Mouse (Mus musculus): Measurements from ENCODE around the gene Ckm. TPM values are rescaled to one million over a fixed set of nuclear protein-coding genes. Genes with fewer than 3 reads are reported as not detected.
A peak's percentile ranks its signal among the peaks of the same experiment; 100 is the strongest.

The Ckm gene
- polyA plus RNA-seq, 1 experiment from 2014 or later = not detected

GRCm38 (mm10) chr7:19455186-19455585 lies 50.6 kb downstream of the Ckm start:
- DNase-seq (ENCODE audit: low read depth, low spot score) (no peak), ATAC-seq (no peak)
- in situ Hi-C loops (cut with MboI; ENCODE audit: low pct_unique_long_range_greater_than_20kb) = no loop called here
- no peaks in the 10 kb centered on the region for H3K27me3 ChIP-seq
- CTCF ChIA-PET = interaction anchor here (1.0 kb wide), 1 partner anchor 12 kb away, joined by 5 read pairs; no protein-coding TSS in a partner anchor
- POLR2A ChIA-PET = interaction anchor here (0.7 kb wide), 1 partner anchor 11 kb away, joined by 3 read pairs; no protein-coding TSS in a partner anchor
- no peak for TF ChIP-seq CTCF (IDR thresholded peaks at IDR 0.05)

- DNase-seq (ENCODE audit: low read depth, low spot score) (no peak), ATAC-seq (no peak)
- in situ Hi-C loops (cut with MboI; ENCODE audit: low pct_unique_long_range_greater_than_20kb) = no loop called here
- CTCF ChIA-PET = no interaction called here
- TF ChIP-seq CTCF (IDR thresholded peaks at IDR 0.05) = no peak
- no peaks in the 10 kb centered on the region for H3K27me3 ChIP-seq
- POLR2A ChIA-PET = no interaction called here
Measured at GRCm38 (mm10) chr7:19455819-19456495, 51.4 kb downstream of the Ckm start.

DNA sequence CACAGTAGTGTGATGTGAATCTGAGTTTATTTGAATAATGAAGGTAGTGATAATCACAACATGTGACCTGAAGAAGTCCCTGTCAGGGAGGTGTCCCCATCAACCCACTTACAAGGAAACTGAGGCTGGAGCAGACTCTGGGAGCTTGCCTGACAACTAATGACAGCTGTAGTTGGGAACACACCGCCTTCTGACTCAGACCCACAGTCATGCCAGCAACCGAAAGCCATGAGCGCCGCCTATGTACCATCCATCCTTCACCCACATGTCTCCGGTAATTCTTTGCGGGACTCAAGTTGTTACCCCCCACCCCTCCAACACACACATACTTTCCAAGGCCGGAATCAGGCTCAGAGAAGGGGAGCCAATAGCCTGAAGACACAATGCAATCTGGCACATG lies 52.1 kb downstream of the Ckm start:
- ATAC-seq = no peak
- in situ Hi-C loops (cut with MboI; ENCODE audit: low pct_unique_long_range_greater_than_20kb) = no loop called here
- ChIA-PET POLR2A (no interaction called here), CTCF (no interaction called here)
- TF ChIP-seq CTCF (IDR thresholded peaks at IDR 0.05) = no peak
- H3K27me3 ChIP-seq = no peaks in the 10 kb centered on the region
- no peak for DNase-seq (ENCODE audit: low read depth, low spot score)

GRCm38 (mm10) chr7:19457414-19458071 lies 53.0 kb downstream of the Ckm start:
- ChIA-PET POLR2A (no interaction called here), CTCF (interaction anchor here (1.0 kb wide), 1 partner anchor 18 kb away, joined by 4 read pairs; no protein-coding TSS in a partner anchor)
- no peak for TF ChIP-seq CTCF (IDR thresholded peaks at IDR 0.05)
- H3K27me3 ChIP-seq = no peaks in the 10 kb centered on the region
- in situ Hi-C loops (cut with MboI; ENCODE audit: low pct_unique_long_range_greater_than_20kb) = no loop called here
- DNase-seq (ENCODE audit: low read depth, low spot score) (no peak), ATAC-seq (peak; percentile 13)

GRCm38 (mm10) chr7:19458072-19458486 lies 53.5 kb downstream of the Ckm start:
- no peak for TF ChIP-seq CTCF (IDR thresholded peaks at IDR 0.05)
- POLR2A ChIA-PET = no interaction called here
- in situ Hi-C loops (cut with MboI; ENCODE audit: low pct_unique_long_range_greater_than_20kb) = no loop called here

DNA sequence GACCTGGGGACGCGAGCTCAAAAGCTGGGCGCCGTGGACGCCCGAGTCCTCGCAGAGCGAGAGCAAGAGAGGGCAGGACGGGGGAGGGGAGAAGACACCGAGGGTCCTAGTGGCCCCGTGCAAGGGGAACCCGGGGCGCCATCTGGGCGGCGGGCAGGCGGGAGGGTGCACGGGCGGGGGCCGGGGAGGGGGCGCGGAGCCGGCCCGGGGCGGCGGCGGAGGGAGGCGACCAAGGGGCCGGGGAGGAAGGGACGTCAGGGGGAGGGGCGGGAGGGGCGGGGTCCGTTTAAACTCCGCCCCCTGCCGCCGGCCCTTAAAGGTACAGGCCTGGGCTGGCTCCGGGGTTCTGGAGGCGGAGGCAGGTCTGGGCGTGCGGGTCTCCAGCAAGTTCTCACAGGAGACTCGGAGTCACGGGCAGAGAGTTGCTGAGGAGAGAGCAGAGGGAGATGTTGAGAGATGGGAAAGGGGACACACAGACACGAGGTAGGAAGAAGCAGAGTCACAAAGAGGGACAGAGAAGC lies 54.1 kb downstream of the Ckm start, which contains the start of gene Mark4:
Gene Mark4 (minus strand): TSS at position 231 of the 521 bp plus-strand sequence.
- no peaks in the 10 kb centered on the region for H3K27me3 ChIP-seq

More at GRCm38 (mm10) chr7:19458072-19458486, 53.5 kb downstream of the Ckm start:
- H3K27me3 ChIP-seq = no peaks in the 10 kb centered on the region
- CTCF ChIA-PET = interaction anchor here (1.0 kb wide), 1 partner anchor 17 kb away, joined by 4 read pairs; no protein-coding TSS in a partner anchor
- ATAC-seq (peak; percentile 49), DNase-seq (ENCODE audit: low read depth, low spot score) (no peak)

GRCm38 (mm10) chr7:19459144-19459870 lies 54.7 kb downstream of the Ckm start:
- ChIA-PET CTCF (no interaction called here), POLR2A (no interaction called here)
- DNase-seq (ENCODE audit: low read depth, low spot score) (no peak), ATAC-seq (peak; percentile 14)
- TF ChIP-seq CTCF (IDR thresholded peaks at IDR 0.05) = no peak
- H3K27me3 ChIP-seq = no peaks in the 10 kb centered on the region
- in situ Hi-C loops (cut with MboI; ENCODE audit: low pct_unique_long_range_greater_than_20kb) = no loop called here

More for the DNA sequence above, 54.1 kb downstream of the Ckm start, which contains the start of gene Mark4:
- ChIA-PET POLR2A (no interaction called here), CTCF (no interaction called here)
- peak; percentile 85 for ATAC-seq
- in situ Hi-C loops (cut with MboI; ENCODE audit: low pct_unique_long_range_greater_than_20kb) = no loop called here
- no peak for TF ChIP-seq CTCF (IDR thresholded peaks at IDR 0.05)
- peak; percentile 34 for DNase-seq (ENCODE audit: low read depth, low spot score)

DNA sequence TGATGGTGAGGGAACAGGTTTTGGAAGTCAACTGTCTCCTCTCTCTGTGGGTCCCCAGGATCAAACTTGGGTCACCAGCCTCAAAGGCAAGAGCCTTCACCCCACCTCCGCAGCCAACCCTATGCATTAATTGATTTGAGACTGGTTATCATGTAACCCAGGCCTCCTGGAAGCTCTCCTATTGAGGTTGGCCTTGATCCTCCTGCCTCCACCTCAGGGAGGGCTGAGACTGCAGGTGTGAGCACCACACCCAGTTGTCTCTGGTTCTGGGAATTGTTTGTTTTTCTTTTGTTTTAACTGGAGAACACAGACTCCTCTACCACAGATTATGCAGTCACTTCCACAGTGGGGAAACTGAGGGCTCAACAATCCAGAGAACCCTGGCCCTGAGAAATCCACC lies 55.9 kb downstream of the Ckm start:
- in situ Hi-C loops (cut with MboI; ENCODE audit: low pct_unique_long_range_greater_than_20kb) = loop anchor here (5.0 kb wide), 1 partner anchor 37 kb away; no protein-coding TSS in a partner anchor
- no peak for TF ChIP-seq CTCF (IDR thresholded peaks at IDR 0.05)

DNA sequence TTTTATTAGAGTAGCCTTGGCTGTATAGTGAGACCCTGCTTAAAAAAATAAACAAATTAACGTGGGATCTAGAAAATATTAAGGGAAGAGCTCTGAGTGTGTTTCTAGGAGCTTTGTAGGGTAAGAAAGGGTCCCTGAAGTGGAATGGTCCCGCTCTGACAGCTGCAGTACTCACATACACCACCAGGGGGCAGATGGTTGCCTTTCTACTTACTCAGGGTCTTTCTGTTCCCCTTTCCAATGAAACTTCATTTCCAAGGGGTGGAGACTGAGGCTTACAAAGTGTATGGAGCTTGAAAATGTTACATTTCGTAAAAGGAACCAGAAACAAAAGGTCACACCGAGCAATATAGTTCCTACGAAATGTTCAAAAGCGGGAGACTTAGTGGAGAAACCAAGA lies 56.9 kb downstream of the Ckm start:
- ATAC-seq = no peak
- ChIA-PET CTCF (interaction anchor here (0.8 to 1.5 kb wide), 10 partner anchors 10 to 144 kb away, joined by 3 to 7 read pairs (median 3); no protein-coding TSS in a partner anchor), POLR2A (no interaction called here)

More for the DNA sequence above, 55.9 kb downstream of the Ckm start:
- H3K27me3 ChIP-seq = no peaks in the 10 kb centered on the region
- ChIA-PET CTCF (no interaction called here), POLR2A (interaction anchor here (1.2 kb wide), 1 partner anchor 15 kb away, joined by 5 read pairs; no protein-coding TSS in a partner anchor)
- ATAC-seq (no peak), DNase-seq (ENCODE audit: low read depth, low spot score) (no peak)

GRCm38 (mm10) chr7:19462443-19462842 lies 57.9 kb downstream of the Ckm start:
- in situ Hi-C loops (cut with MboI; ENCODE audit: low pct_unique_long_range_greater_than_20kb) = loop anchor here (5.0 kb wide), 1 partner anchor 35 kb away; no protein-coding TSS in a partner anchor
- ChIA-PET CTCF (interaction anchor here (1.1 to 1.5 kb wide), 4 partner anchors 25 to 109 kb away, joined by 3 to 7 read pairs (median 3); no protein-coding TSS in a partner anchor), POLR2A (no interaction called here)
- ATAC-seq (no peak), DNase-seq (ENCODE audit: low read depth, low spot score) (no peak)
- no peak for TF ChIP-seq CTCF (IDR thresholded peaks at IDR 0.05)
- no peaks in the 10 kb centered on the region for H3K27me3 ChIP-seq

More for the DNA sequence above, 56.9 kb downstream of the Ckm start:
- DNase-seq (ENCODE audit: low read depth, low spot score) = no peak
- in situ Hi-C loops (cut with MboI; ENCODE audit: low pct_unique_long_range_greater_than_20kb) = loop anchor here (5.0 kb wide), 1 partner anchor 36 kb away; no protein-coding TSS in a partner anchor
- H3K27me3 ChIP-seq = no peaks in the 10 kb centered on the region
- peak; percentile 92 for TF ChIP-seq CTCF (IDR thresholded peaks at IDR 0.05)
